Mouse (Mus musculus) c-Kit-negative CD71-positive TER-119-positive erythroid progenitor cells, embryonic 14.5 days (primary cell): ENCODE data around the gene Ralgapa1.

Experiments used
- DNase-seq: peaks from one replicate; pipeline ENCODE4 v3.0.0-alpha.2; 2013; ENCODE audit warnings: low read depth, low spot score

Ralgapa1 gene

DNA sequence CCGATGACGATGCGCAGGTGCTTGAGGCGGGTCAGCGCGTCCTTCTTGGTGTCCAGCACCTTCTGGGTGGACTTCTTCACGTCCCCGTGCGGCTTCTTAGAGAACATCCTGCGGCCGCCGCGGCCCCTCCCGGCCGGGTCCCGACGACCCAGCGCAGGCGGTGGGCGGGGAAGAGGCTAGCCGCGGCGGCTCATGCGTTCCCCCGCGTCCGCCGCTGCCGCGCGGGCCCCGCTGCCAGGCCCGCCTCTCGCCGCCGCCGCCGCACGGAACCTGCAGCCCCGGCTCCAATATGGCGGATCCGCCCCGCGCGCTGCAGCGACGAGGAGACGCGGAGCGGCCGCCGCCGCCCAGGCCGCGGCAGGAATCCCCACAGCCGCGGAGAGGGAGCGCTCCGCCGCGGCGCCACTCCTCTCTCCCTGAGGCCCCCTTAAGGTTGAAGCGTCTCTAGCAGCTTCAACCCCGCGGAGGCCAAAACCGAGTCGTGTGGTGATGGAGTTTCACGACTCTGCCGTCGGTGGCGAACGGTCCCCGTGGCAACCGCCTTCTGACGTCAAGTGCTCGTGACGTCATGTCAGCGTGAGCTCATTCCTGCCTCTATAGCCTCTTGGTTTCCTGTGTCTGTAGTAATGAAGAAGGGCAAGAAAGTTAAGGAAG lies at the start of gene Ralgapa1:
Gene Ralgapa1 (minus strand): TSS at position 507 of the 654 bp plus-strand sequence.
- DNase-seq, result peak; percentile 86

DNA sequence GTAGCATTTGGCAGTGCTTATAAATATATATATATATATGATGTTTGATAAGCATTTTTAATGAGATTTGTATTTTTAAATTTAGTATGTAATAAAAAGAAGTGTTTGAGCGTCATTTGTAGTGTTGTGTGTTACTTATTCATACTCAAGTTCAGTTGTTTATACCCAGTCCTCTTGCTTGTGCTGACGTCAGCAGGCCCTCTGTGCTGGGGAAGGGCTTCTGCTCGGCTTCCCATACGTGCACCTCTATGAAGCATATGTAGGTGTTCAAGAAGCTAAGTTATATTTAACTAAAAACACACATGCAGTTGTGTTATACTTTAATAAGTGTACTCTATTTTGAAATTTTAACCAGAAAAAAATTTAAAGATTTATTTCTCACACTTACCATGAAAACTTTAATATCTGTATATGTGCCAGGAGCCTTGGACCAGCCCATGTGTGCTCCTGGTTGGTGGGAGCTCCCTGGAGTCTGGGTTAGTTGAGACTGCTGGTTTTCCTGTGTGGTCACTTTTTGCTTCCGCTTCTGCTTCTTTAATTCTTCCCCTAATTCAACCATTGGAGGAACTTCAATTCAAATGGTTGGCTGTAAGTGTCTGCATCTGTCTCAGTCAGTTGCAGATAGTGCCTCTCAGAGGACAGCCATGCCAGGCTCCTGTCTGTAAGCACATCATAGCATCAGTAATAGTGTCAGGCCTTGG lies 48.8 kb upstream of the Ralgapa1 start:
- DNase-seq, result no peak

DNA sequence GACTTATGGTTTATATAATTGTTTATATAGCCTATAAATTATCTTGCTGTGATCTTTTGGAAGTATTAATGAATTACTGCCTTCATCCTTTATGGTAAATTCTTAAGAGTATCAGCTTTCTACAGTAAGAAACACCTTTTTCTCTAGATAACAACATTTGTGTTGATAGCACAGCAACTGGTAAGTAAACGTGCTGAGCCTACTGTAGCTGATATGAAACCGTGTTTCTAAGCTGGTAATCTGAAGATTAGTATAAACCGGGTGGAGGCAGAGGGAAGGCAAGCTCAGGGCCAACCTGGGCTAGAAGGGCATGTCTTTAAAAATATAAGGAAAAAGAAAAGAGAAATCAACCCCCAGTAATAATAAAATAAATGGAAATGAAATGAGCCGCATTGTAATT lies 46.8 kb upstream of the Ralgapa1 start:
- no peak for DNase-seq

DNA sequence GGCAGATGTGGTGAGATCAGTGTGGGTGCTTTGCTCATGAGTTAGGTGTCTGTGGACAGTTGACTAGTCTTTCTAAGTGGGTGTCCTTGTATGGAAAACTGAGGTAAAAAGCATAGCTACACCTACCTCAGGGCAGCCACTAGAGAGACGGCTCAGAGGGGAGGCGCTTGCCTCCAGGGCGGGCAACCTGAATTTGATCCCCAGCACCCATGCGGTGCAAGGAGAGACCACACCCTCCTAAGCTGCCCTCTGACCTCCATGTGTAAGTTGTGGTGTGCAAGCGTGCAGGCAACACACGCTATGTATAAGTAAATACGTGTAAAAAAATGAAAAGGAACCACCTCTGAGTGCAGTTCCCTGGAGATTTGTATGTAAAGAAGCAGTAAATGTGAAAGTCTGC lies 39.7 kb upstream of the Ralgapa1 start:
- DNase-seq, result no peak

DNA sequence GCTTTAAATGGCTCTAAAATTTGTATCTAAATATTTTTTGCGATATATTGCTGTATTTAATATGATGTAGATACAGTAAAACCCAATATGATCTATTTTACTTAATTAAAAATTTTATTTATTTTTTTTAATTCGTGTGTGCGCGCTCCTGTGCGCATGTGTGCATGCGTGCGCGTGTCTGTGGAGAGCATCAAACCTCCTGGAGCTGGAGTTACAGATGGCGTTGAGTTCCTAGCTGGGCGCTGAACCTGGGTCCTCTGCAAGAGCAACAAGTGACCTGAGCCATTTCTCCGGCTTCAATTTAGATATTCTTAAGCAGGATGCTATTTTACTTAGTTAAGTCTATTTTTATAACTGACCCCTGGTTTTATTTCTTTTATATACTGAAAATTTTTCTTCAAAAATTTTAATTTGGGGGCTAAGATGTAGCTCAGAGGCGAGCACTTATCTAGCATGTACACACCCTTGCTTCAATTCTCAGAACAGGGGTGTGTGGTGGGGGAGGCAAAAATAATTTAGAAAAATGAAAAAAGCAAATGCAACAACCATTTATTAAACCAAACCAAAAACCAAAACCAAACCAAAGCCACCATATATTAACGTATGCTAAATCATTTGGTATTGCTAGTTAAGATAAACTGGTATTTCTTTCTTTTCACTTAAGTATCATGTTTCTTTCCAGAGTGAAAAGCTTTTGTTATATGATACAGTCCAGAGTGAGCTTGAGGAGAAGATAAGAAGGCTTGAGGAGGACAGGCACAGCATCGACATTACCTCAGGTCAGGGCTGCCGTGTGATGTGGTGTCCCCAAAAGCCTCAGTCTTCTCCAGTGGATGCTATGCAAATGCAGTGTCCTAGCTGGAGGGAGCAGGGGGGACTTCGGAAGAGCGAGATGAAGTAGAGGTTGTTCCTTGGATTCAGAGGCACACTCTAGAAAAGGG lies 38.7 kb upstream of the Ralgapa1 start:
- DNase-seq, result no peak

DNA sequence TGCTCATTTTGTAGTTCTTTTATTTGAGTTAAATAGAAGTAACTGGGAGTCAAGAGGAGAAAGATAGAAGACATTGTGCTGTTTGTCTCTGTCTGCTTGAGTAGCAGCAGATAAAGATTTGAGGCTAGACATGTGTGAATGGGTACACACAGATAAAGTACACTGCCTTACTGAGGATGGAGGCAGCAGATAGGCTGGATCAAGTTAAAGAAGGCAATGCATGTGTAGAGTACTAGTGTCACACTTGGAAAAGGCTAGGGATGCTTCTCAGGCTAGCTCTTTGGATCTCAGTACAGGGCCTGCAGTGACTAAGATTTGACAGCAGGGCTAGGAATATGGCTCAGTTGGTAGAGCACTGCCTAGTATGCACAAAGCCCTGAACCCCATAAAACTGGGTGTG lies 29.7 kb upstream of the Ralgapa1 start:
- DNase-seq, result no peak

DNA sequence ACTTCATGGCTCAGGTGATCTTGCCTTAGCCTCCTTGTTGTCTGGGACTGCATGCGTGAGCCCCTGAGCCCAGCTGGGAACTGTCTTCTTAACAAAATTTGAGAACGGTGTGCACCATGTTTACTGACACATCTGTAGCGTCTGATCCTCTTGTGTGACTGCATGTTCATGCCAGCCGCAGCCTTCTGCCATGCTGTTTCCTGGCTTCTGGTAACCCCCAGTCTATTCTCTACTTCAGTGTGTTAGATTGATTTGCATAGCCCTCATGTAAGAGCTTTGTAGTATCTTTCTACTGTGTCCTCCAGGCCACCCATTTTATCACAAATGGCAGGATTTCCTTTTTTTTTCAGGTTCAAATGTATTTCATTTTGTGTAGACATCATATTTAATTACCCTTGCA lies 26.9 kb upstream of the Ralgapa1 start:
- DNase-seq, result no peak

DNA sequence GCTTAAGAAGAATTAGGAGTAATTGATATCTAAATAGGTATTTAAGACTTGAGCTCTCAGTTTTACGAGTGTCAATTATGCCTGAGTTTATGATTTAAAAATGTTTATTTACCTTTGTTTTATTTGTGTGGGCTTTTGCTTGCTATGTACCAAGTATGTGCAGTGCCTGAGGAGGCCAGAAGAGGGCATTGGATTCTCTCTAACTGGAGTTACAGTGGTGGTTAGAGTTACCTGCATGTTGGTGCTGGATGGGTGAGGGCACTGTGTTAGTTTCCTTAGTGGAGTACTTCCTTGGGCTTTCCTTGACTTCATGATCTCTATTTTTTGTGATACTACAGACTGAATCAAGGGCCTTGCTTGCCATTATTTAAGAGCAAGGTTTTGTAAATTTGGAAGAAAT lies 25.8 kb upstream of the Ralgapa1 start:
- no peak for DNase-seq

DNA sequence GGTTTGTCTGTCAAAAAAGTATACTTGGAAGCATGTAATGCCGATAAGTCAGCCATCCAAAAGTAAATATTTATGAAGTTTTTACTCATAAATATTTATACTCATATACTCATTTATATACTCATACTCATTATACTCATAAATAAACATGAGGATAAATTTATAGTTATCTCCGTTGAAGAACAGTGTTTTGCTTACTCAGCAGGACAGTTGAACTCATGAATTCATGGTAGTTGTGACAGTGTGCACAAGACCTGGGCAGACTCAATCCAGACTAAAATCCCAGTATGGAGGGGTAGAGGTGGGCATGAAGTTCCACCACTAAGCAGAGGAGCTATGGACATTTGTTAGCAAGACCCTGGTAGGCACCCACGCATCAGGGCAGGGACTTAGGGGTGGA lies 16.5 kb upstream of the Ralgapa1 start:
- DNase-seq, result no peak

DNA sequence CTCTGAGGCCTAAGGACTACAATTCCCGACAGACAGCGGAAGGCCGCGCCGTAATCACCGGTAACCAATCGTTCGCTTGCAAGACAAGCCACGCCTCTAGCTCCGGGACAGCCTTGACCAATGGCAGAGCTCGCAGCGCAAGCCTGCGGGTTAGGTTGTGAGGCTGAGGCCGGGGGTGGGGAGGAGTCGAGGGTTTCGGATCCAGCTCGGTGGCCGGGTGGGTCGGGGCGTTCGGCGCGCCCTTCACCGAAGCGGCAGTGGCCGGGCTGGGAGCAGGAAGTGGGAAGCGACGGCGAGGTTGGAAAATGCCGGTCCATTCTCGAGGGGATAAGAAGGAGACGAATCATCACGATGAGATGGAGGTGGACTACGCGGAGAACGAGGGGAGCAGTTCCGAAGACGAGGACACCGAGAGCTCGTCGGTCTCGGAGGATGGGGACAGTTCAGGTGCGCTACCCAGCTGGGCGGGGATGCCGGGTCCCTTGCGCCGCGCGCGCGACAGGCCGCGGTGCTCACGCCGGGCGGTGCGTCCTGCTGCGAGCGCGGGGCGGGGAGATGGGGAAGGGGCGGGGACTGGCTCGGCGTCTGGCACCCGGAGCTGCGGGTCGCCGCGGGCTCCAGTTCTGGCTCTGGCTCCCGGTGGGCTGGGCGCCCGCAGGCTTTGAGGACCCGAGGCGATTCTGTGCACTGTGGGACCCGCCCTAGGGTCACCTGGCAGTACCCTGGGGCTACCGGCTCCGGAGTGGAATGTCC lies 15.4 kb upstream of the Ralgapa1 start, which contains the start of gene Brms1l:
Gene Brms1l (plus strand): TSS at position 126 of the 753 bp plus-strand sequence.
- peak; percentile 88 for DNase-seq

DNA sequence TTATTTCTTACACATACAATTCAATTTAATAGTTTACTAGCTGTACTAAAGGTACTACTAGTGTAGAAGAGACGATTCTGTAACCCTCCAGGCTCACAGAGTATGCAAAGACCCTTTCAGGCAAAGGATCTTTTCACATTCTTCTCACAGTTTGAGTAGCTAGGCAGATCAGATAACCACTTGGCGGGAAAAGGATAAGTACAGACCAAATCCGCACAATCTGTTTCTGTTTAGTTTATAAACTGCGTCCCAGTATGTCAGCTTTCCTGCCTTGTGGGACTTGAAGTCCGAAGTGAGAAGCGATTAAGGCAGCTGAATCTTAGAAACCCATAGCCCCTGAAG lies 14.9 kb upstream of the Ralgapa1 start:
- DNase-seq, result no peak

DNA sequence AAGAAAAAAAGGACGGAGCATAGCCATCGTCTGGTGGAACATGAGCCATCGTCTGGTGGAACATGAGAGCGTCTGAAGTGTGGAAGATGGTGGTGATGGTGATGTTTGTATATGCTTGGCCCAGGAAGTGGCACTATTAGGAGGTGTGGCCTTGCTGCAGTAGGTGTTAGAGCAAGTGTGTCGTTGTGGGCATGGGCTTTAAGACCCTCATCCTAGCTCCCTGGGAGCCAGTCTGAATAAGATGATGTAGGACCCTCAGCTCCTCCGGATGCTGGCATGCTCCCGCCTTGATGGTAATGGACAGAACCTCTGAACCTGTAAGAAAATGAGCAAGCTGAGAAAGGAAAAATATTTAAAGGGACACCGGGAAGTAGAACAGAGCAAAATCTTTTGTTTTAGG lies 13.9 kb upstream of the Ralgapa1 start:
- no peak for DNase-seq

DNA sequence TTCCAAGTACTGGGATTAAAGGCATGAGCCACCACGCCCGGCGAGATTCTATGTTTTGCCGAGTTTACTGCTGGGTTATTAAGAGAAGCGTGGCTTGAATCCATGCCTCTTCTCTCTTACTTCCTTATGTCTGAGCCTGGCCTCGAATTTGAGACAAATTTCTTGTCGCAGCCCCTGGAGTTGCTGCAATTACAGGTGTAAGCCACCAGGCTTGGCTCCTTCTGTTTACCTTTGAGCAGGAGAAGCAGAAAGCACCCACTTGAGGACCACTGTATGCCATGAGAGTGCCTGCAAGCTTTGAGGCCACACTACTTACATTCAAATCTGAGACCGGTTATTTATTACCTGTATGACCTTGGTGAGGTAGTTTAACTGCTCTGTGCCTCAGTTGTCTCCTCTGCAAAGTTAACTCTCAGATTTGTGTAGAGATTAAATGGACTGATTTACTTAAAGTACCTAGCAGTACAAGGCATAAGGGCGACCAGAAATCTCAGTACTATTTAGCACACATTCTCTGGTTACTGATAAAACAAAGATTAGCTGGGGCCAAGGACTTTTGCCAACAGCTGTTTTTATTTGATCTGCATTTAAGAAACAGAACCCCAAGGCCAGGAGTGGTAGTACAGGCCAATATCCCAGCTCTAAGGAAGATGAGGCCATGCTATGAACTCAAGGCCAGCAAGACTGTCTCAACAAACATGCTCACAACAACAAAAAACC lies 13.1 kb upstream of the Ralgapa1 start:
- no peak for DNase-seq

DNA sequence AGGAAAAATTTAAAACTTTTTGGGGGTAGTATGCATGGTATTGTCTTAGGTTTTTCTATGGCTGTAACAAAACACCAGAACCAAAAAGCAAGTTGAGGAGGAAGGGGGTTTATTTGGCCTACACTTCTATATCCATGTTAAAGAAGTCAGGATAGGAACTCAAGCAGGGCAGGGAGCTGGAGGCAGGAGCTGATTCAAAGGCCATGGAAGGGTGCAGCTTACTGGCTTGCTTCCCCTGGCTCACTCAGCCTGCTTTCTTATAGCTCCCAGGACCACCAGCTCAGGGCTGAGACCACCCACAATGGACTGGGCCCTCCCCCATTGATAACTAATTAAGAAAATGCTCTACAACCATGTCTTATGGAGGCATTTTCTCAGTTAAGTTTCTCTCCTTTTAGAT lies 12.0 kb upstream of the Ralgapa1 start:
- no peak for DNase-seq

DNA sequence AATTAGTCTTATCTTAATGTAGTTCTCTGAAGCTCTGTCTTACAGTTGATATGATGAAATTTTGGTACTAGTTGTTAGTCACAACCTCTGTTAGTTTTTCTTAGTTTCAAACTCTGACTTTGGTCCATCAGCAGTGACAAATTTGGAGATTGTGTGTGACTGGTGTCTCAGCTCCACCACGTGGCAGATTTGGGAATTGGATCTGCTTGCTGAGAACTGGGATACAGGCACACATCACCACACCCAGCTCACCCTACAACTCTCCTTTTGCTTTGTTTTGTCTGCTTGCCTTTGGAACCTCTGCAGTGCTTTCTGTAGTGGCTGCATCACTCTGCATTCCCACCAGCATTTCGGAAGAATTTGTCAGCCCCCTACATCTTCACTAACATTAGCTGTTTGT lies 10.1 kb upstream of the Ralgapa1 start:
- DNase-seq, result peak; percentile 11

DNA sequence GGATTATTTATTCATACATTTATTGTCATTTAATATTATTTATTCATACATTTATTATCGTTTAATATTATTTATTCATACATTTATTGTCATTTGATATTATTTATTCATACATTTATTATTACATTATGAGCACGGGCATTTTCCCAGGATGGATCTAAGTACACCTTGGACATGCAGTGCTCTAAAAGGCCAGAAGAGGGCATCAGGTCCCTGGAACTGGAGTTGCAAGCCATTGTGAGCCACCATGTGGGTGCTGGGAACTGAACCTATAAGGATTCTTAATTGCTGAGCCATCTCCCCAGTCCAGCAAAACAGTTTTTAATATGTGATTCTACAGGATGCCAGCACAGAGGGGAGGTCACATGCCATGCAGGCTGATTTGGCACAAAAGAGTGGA lies 4.6 kb upstream of the Ralgapa1 start:
- DNase-seq, result no peak

DNA sequence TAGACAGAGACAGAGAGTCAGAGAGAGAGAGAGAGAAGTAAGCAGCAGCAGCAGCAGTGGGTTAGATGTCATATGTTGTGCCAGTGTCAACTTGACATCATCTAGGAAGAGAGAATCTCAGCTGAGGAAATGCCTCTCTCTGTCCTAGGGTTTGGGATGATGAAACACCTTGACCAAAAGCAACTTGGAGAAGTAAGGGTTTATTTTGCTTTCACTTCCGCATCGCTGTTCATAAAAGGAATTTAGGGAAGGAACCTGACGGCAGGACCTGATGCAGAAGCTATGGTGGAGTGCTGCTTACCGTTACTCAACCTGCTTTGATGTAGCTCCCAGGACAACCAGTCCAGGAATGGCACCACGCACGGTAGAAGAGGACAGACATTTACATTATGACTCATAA lies 3.1 kb upstream of the Ralgapa1 start:
- no peak for DNase-seq

DNA sequence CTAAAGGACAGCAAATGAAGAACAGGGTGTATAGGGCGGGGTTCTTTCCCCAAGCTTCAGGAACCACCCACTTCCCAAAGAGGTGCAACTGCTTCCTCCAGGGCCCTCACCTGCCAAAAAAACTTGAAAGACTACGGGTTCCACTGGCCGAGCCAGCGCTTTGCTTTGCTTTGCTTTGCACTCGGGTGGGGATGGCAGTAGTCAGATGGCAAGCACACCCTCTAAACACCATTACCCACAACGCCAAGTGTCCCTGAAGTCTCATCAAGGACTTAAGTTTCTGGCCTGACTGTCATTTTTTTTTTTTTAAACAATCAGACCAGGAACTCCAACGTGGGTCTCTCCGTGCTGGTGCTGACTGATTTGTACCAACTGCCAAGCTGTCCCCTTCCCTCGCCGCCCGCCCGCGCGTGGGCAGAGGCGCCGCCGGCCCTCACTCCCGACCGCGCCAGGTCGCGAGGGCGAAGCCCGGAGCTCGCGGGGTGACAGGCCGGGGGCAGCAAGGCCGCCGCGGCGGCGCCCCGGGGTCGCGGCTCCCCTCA lies 777 bp downstream of the Ralgapa1 start:
- peak; percentile 28 for DNase-seq

DNA sequence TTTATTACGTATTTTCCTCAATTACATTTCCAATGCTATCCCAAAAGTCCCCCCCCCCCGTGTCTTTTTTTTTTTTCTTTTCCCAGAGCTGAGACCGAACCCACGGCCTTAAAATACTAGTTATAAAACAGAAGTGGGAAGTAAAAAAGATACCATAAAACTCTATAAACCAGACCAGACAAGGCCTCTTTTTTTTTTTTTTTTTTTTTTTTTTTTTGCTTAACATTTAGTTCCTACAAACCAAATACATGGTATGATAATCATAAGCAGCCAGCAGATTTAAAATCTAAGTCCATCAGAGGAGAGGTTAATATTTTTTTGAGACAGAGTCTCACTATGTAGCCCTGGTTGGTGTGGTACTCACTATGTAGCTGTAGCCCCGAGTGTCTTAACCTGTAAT lies 4.5 kb downstream of the Ralgapa1 start:
- DNase-seq, result no peak

DNA sequence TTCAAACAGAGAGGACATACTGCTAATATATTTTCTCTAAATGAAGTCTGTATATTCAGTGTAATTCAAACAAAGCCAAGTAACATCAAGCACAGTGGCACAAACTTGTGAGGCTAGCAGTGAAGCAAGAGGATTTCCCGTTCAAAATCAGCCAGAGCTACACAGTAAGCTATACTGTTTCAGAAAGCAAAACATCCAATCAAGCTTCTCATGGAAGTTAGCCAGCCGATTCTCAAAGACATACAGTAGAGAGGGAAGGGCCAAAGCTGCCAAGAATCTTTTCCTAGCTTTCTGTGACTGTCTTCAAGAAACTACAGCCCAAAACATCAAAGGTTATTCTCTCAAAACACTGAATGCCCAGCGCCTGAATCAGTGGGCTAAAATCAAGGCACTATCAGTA lies 15.9 kb downstream of the Ralgapa1 start:
- no peak for DNase-seq

DNA sequence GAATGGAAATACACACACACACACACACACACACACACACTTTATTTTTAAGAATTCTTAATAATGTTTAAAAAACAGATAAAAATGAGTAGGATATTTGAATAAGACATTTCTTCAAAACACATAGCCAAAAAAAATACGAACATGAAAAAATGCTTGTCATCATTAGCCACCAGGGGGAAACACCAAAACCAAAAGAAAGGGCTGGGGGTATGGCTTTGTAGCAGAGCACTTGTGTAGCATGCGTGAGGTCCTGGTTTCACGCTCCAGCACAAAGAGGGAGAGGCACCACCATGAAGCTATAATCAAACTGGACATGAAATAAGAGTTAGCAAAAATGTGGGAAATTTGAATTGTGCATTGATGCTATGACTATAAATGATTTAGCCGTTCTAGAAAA lies 19.8 kb downstream of the Ralgapa1 start:
- no peak for DNase-seq
